Mouse (Mus musculus): ENCODE results near the gene Ankzf1. TPM values are rescaled to one million over a fixed set of nuclear protein-coding genes. Genes with fewer than 3 reads are reported as not detected.
A peak's percentile ranks its signal among the peaks of the same experiment; 100 is the strongest.
"Not testable (repeated sequence)": the region's sequence is repeated elsewhere in the genome, so short reads cannot be mapped to it uniquely, and the experiment has no call there.

Gene Ankzf1
- polyA plus RNA-seq, 1 experiment from 2014 or later = 24.7 TPM

GRCm38 (mm10) chr1:75230335-75230994 lies 38.5 kb downstream of the Ankzf1 start:
- Histone ChIP-seq H3K9me3 (no peaks in the 10 kb centered on the region), H3K27me3 (replicated peaks) (no peaks in the 10 kb centered on the region), H3K4me1 (0 out of 2 replicates have a peak, but pooled peaks cover 4% of the 10 kb centered on the region), H3K9ac (no peak overlapping the region), H3K4me3 (replicated peaks) (no peak overlapping the region), H3K27ac (0 out of 2 replicates have a peak overlapping the region, but pooled peaks have one; percentile 1), H3K36me3 (no peaks in the 10 kb centered on the region), H3K4me2 (no peak overlapping the region)
- ATAC-seq (ENCODE audit: insufficient read depth, low FRiP score, low read depth) = no peak; the same call in 1 of the 2 replicates
- 64% methylated on average over 7 of the region's 7 CpGs for WGBS

- H3K4me1 ChIP-seq = 0 out of 2 replicates have a peak, but pooled peaks cover 4% of the 10 kb centered on the region
- 0 out of 2 replicates have a peak overlapping the region, but pooled peaks have one; percentile 1 for H3K27ac ChIP-seq
- no peaks in the 10 kb centered on the region for H3K9me3 ChIP-seq
- no peak overlapping the region for H3K9ac ChIP-seq
- H3K4me3 ChIP-seq (replicated peaks) = no peak overlapping the region
- no peak overlapping the region for H3K4me2 ChIP-seq
- WGBS = 71% methylated on average over 4 of the region's 4 CpGs
- no peak for ATAC-seq (ENCODE audit: insufficient read depth, low FRiP score, low read depth)
- H3K36me3 ChIP-seq = no peaks in the 10 kb centered on the region
- no peaks in the 10 kb centered on the region for H3K27me3 ChIP-seq (replicated peaks)
Observed at GRCm38 (mm10) chr1:75231224-75231623, 39.3 kb downstream of the Ankzf1 start.

GRCm38 (mm10) chr1:75231664-75232152 lies 39.8 kb downstream of the Ankzf1 start, which contains the start of gene A630095N17Rik:
TSS of gene A630095N17Rik (minus strand) at chr1:75232102.
- Histone ChIP-seq H3K4me2 (no peak within 1 kb of the TSS), H3K9me3 (no peaks in the 10 kb centered on the region), H3K4me3 (replicated peaks) (no peak within 1 kb of the TSS), H3K9ac (no peak within 1 kb of the TSS), H3K4me1 (0 out of 2 replicates have a peak, but pooled peaks cover 5% of the 10 kb centered on the region), H3K27me3 (replicated peaks) (no peaks in the 10 kb centered on the region), H3K27ac (0 out of 2 replicates have a peak within 1 kb of the TSS, but pooled peaks have one; percentile 1), H3K36me3 (no peaks in the 10 kb centered on the region)
- no peak for ATAC-seq (ENCODE audit: insufficient read depth, low FRiP score, low read depth)
- 67% methylated on average over 5 of the region's 5 CpGs for WGBS

GRCm38 (mm10) chr1:75232489-75232888 lies 40.5 kb downstream of the Ankzf1 start:
- H3K9ac ChIP-seq; H3K4me2 ChIP-seq; H3K27me3 ChIP-seq (replicated peaks); ATAC-seq (ENCODE audit: insufficient read depth, low FRiP score, low read depth); H3K9me3 ChIP-seq; H3K4me3 ChIP-seq (replicated peaks); H3K36me3 ChIP-seq; H3K27ac ChIP-seq: not testable (repeated sequence)
- peaks cover 12% of the 10 kb centered on the region; the same call in 1 of the 2 replicates for H3K4me1 ChIP-seq
- 69% methylated on average over 4 of the region's 4 CpGs for WGBS

GRCm38 (mm10) chr1:75234606-75235005 lies 42.7 kb downstream of the Ankzf1 start:
- H3K36me3 ChIP-seq = no peaks in the 10 kb centered on the region
- no peaks in the 10 kb centered on the region for H3K27me3 ChIP-seq (replicated peaks)
- H3K4me3 ChIP-seq (replicated peaks) = no peak overlapping the region
- no peak overlapping the region for H3K27ac ChIP-seq
- no peaks in the 10 kb centered on the region for H3K9me3 ChIP-seq
- WGBS = 3% methylated on average over 8 of the region's 8 CpGs
- H3K4me1 ChIP-seq = peaks cover 14% of the 10 kb centered on the region; the same call in 1 of the 2 replicates
- no peak overlapping the region for H3K9ac ChIP-seq
- H3K4me2 ChIP-seq = peak overlapping the region; percentile 33; the same call in 1 of the 2 replicates
- no peak for ATAC-seq (ENCODE audit: insufficient read depth, low FRiP score, low read depth)

GRCm38 (mm10) chr1:75236117-75237050 lies 44.4 kb downstream of the Ankzf1 start, which contains the start of gene Dnajb2:
TSS of gene Dnajb2 (plus strand) at chr1:75236406.
- Histone ChIP-seq H3K4me3 (replicated peaks) (peak within 1 kb of the TSS; percentile 72), H3K4me2 (peak within 1 kb of the TSS; percentile 97), H3K27me3 (replicated peaks) (no peaks in the 10 kb centered on the region), H3K27ac (peak within 1 kb of the TSS; percentile 91), H3K36me3 (no peaks in the 10 kb centered on the region), H3K4me1 (peaks cover 14% of the 10 kb centered on the region; the same call in 1 of the 2 replicates), H3K9me3 (no peaks in the 10 kb centered on the region), H3K9ac (peak within 1 kb of the TSS; percentile 65)
- peak; percentile 94 for ATAC-seq (ENCODE audit: insufficient read depth, low FRiP score, low read depth)
- WGBS = under 1% methylated on average over 63 of the region's 64 CpGs

- Histone ChIP-seq H3K27ac (no peak overlapping the region), H3K9me3 (no peaks in the 10 kb centered on the region), H3K9ac (no peak overlapping the region), H3K36me3 (no peaks in the 10 kb centered on the region; the same call in 1 of the 2 replicates), H3K27me3 (replicated peaks) (no peaks in the 10 kb centered on the region), H3K4me3 (replicated peaks) (no peak overlapping the region), H3K4me1 (peaks cover 12% of the 10 kb centered on the region; the same call in 1 of the 2 replicates), H3K4me2 (no peak overlapping the region)
- no peak for ATAC-seq (ENCODE audit: insufficient read depth, low FRiP score, low read depth)
- 83% methylated on average over 10 of the region's 10 CpGs for WGBS
Observed at GRCm38 (mm10) chr1:75239591-75239990, 47.6 kb downstream of the Ankzf1 start.

GRCm38 (mm10) chr1:75243411-75243810 lies 51.5 kb downstream of the Ankzf1 start:
- Histone ChIP-seq H3K4me1 (peaks cover 11% of the 10 kb centered on the region), H3K27me3 (replicated peaks) (no peaks in the 10 kb centered on the region), H3K9ac (no peak overlapping the region), H3K4me3 (replicated peaks) (no peak overlapping the region), H3K36me3 (no peaks in the 10 kb centered on the region; the same call in 1 of the 2 replicates), H3K27ac (no peak overlapping the region), H3K4me2 (no peak overlapping the region), H3K9me3 (no peaks in the 10 kb centered on the region)
- 84% methylated on average over 14 of the region's 14 CpGs for WGBS
- ATAC-seq (ENCODE audit: insufficient read depth, low FRiP score, low read depth) = no peak

- H3K4me1 ChIP-seq = peaks cover 13% of the 10 kb centered on the region
- no peaks in the 10 kb centered on the region; the same call in 1 of the 2 replicates for H3K36me3 ChIP-seq
- H3K4me3 ChIP-seq (replicated peaks) = no peak overlapping the region
- no peak overlapping the region for H3K4me2 ChIP-seq
- no peaks in the 10 kb centered on the region for H3K27me3 ChIP-seq (replicated peaks)
- ATAC-seq (ENCODE audit: insufficient read depth, low FRiP score, low read depth) = no peak
- H3K27ac ChIP-seq = no peak overlapping the region
- H3K9me3 ChIP-seq = no peaks in the 10 kb centered on the region
- no peak overlapping the region for H3K9ac ChIP-seq
- WGBS = 93% methylated on average over 12 of the region's 12 CpGs
Observed at GRCm38 (mm10) chr1:75244175-75244826, 52.4 kb downstream of the Ankzf1 start.

GRCm38 (mm10) chr1:75244836-75245235 lies 52.9 kb downstream of the Ankzf1 start:
- Histone ChIP-seq H3K4me3 (replicated peaks) (no peak overlapping the region), H3K27me3 (replicated peaks) (no peaks in the 10 kb centered on the region), H3K4me2 (no peak overlapping the region), H3K9ac (no peak overlapping the region), H3K9me3 (no peaks in the 10 kb centered on the region), H3K27ac (no peak overlapping the region), H3K36me3 (no peaks in the 10 kb centered on the region; the same call in 1 of the 2 replicates), H3K4me1 (peaks cover 13% of the 10 kb centered on the region)
- WGBS = 31% methylated on average over 4 of the region's 4 CpGs
- ATAC-seq (ENCODE audit: insufficient read depth, low FRiP score, low read depth) = peak; percentile 33; the same call in 1 of the 2 replicates

Measured in stomach, embryonic 15.5 days (tissue).